Mouse (Mus musculus) neural tube, embryonic 12.5 days (tissue): Measurements from ENCODE around the gene Gpr108. TPM values are rescaled to one million over a fixed set of nuclear protein-coding genes. Genes with fewer than 3 reads are reported as not detected.

Experiments
- ATAC-seq: fragments of 200-750 bp; cut with Nextera tagmentation; 2 replicates; pipeline ENCODE4 v1.8.0; 2017; ENCODE audit warnings: low read depth, mild to moderate bottlenecking, moderate TSS enrichment, moderate library complexity; ENCODE audit not compliant: low FRiP score
- H3K27ac ChIP-seq: fragments of 300-500 bp; sonication (generic); 2 replicates; pipeline ENCODE4 v1.5.1; 2016
- H3K27me3 ChIP-seq: fragments of 300-500 bp; sonication (generic); replicated peaks from 2 replicates; pipeline ENCODE4 v1.6.1; 2016; ENCODE audit warnings: mild to moderate bottlenecking
- H3K36me3 ChIP-seq: fragments of 300-500 bp; sonication (generic); 2 replicates; pipeline ENCODE4 v1.6.1; 2016; ENCODE audit warnings: mild to moderate bottlenecking
- H3K4me1 ChIP-seq: fragments of 300-500 bp; sonication (generic); 2 replicates; pipeline ENCODE4 v1.6.1; 2016
- H3K4me2 ChIP-seq: fragments of 300-500 bp; sonication (generic); replicated peaks from 2 replicates; pipeline ENCODE4 v1.6.1; 2016; ENCODE audit warnings: mild to moderate bottlenecking
- H3K4me3 ChIP-seq: fragments of 300-500 bp; sonication (generic); 2 replicates; pipeline ENCODE4 v1.5.1; 2016
- H3K9ac ChIP-seq: fragments of 300-500 bp; sonication (generic); 2 replicates; pipeline ENCODE4 v1.6.1; 2016; ENCODE audit warnings: mild to moderate bottlenecking
- H3K9me3 ChIP-seq: fragments of 300-500 bp; sonication (generic); 2 replicates; pipeline ENCODE4 v1.6.1; 2016; ENCODE audit warnings: mild to moderate bottlenecking
- WGBS: fragments of 180-500 bp; shearing (Covaris S2); methylation state at CpG from one replicate; pipeline ENCODE4 v1.1.7; 2016; 5-methylcytosine and 5-hydroxymethylcytosine counted together
- polyA plus RNA-seq: library from polyadenylated mRNA; unstranded; fragments of >200 nt; fragmentation: Nextera tagmentation; extraction: Ambion mirVana; gene quantifications from 2 replicates; pipeline ENCODE4 v1.2.1, GENCODE M21; 2016

Gene Gpr108
- polyA plus RNA-seq: 24.2 and 24.3 TPM in 2 replicates

GRCm38 (mm10) chr17:57248201-57248699 is at the start of gene Gpr108:
Gpr108 (minus strand) TSS chr17:57248446.
- Histone ChIP-seq H3K4me2 (peak within 1 kb of the TSS; percentile 93), H3K4me3 (peak within 1 kb of the TSS; percentile 62), H3K27ac (peak within 1 kb of the TSS; percentile 92), H3K27me3 (no peaks in the 10 kb centered on the region), H3K9me3 (no peaks in the 10 kb centered on the region), H3K4me1 (peaks cover 31% of the 10 kb centered on the region), H3K9ac (peak within 1 kb of the TSS; percentile 70), H3K36me3 (peaks cover 7% of the 10 kb centered on the region)
- WGBS: under 1% methylated on average over 12 of the region's 12 CpGs
- ATAC-seq: peak; percentile 64

- WGBS: 90% methylated on average over 12 of the region's 12 CpGs
- Histone ChIP-seq H3K36me3 (no peaks in the 10 kb centered on the region), H3K27ac (no peak overlapping the region), H3K9me3 (no peaks in the 10 kb centered on the region), H3K9ac (no peak overlapping the region), H3K27me3 (no peaks in the 10 kb centered on the region), H3K4me2 (no peak overlapping the region), H3K4me3 (no peak overlapping the region), H3K4me1 (no peaks in the 10 kb centered on the region)
- no peak for ATAC-seq
Observed at GRCm38 (mm10) chr17:57297040-57297439, 48.8 kb upstream of the Gpr108 start.

GRCm38 (mm10) chr17:57295935-57296334 is 47.7 kb upstream of the Gpr108 start:
- Histone ChIP-seq H3K4me2 (no peak overlapping the region), H3K4me3 (no peak overlapping the region), H3K9ac (no peak overlapping the region), H3K9me3 (no peaks in the 10 kb centered on the region), H3K27me3 (no peaks in the 10 kb centered on the region), H3K4me1 (no peaks in the 10 kb centered on the region), H3K27ac (no peak overlapping the region), H3K36me3 (no peaks in the 10 kb centered on the region)
- ATAC-seq: no peak
- 95% methylated on average over 9 of the region's 9 CpGs for WGBS

- H3K4me2 ChIP-seq: no peak overlapping the region
- no peaks in the 10 kb centered on the region for H3K27me3 ChIP-seq
- H3K9ac ChIP-seq: no peak overlapping the region
- H3K9me3 ChIP-seq: no peaks in the 10 kb centered on the region
- ATAC-seq: no peak
- no peak overlapping the region for H3K4me3 ChIP-seq
- H3K36me3 ChIP-seq: no peaks in the 10 kb centered on the region
- H3K4me1 ChIP-seq: no peaks in the 10 kb centered on the region
- H3K27ac ChIP-seq: no peak overlapping the region
- 93% methylated on average over 9 of the region's 9 CpGs for WGBS
Observed at GRCm38 (mm10) chr17:57292968-57293367, 44.7 kb upstream of the Gpr108 start.

- no peaks in the 10 kb centered on the region for H3K27me3 ChIP-seq
- no peak overlapping the region for H3K27ac ChIP-seq
- H3K4me1 ChIP-seq: no peaks in the 10 kb centered on the region
- WGBS: 91% methylated on average over 2 of the region's 2 CpGs
- no peak for ATAC-seq
- H3K36me3 ChIP-seq: no peaks in the 10 kb centered on the region
- H3K9me3 ChIP-seq: no peaks in the 10 kb centered on the region
- no peak overlapping the region for H3K9ac ChIP-seq
- no peak overlapping the region for H3K4me3 ChIP-seq
- H3K4me2 ChIP-seq: no peak overlapping the region
Observed at GRCm38 (mm10) chr17:57292302-57292701, 44.1 kb upstream of the Gpr108 start.

GRCm38 (mm10) chr17:57290671-57291055 is 42.4 kb upstream of the Gpr108 start:
- Histone ChIP-seq H3K9ac (no peak overlapping the region), H3K4me1 (no peaks in the 10 kb centered on the region), H3K4me2 (no peak overlapping the region), H3K36me3 (no peaks in the 10 kb centered on the region), H3K27ac (no peak overlapping the region), H3K4me3 (no peak overlapping the region), H3K9me3 (no peaks in the 10 kb centered on the region), H3K27me3 (no peaks in the 10 kb centered on the region)
- ATAC-seq: no peak
- 89% methylated on average over 7 of the region's 7 CpGs for whole genome bisulfite sequencing

- no peak for ATAC-seq
- H3K27ac ChIP-seq: no peak overlapping the region
- H3K27me3 ChIP-seq: no peaks in the 10 kb centered on the region
- H3K9me3 ChIP-seq: no peaks in the 10 kb centered on the region
- H3K4me2 ChIP-seq: no peak overlapping the region
- H3K9ac ChIP-seq: no peak overlapping the region
- no peaks in the 10 kb centered on the region for H3K36me3 ChIP-seq
- WGBS: 91% methylated on average over 9 of the region's 9 CpGs
- no peak overlapping the region for H3K4me3 ChIP-seq
- H3K4me1 ChIP-seq: no peaks in the 10 kb centered on the region
Observed at GRCm38 (mm10) chr17:57290001-57290670, 41.9 kb upstream of the Gpr108 start.

GRCm38 (mm10) chr17:57289252-57289651 is 41.0 kb upstream of the Gpr108 start:
- ATAC-seq: no peak
- H3K9me3 ChIP-seq: no peaks in the 10 kb centered on the region
- H3K4me1 ChIP-seq: no peaks in the 10 kb centered on the region
- no peaks in the 10 kb centered on the region for H3K36me3 ChIP-seq
- no peak overlapping the region for H3K4me2 ChIP-seq
- H3K4me3 ChIP-seq: no peak overlapping the region
- 88% methylated on average over 5 of the region's 5 CpGs for WGBS
- H3K9ac ChIP-seq: no peak overlapping the region
- no peak overlapping the region for H3K27ac ChIP-seq
- no peaks in the 10 kb centered on the region for H3K27me3 ChIP-seq

GRCm38 (mm10) chr17:57286718-57287355 is 38.6 kb upstream of the Gpr108 start:
- no peak overlapping the region for H3K4me2 ChIP-seq
- H3K27ac ChIP-seq: no peak overlapping the region
- H3K4me1 ChIP-seq: no peaks in the 10 kb centered on the region
- 83% methylated on average over 8 of the region's 8 CpGs for WGBS
- no peak overlapping the region for H3K9ac ChIP-seq
- H3K4me3 ChIP-seq: no peak overlapping the region
- no peak for ATAC-seq
- H3K36me3 ChIP-seq: no peaks in the 10 kb centered on the region
- no peaks in the 10 kb centered on the region for H3K9me3 ChIP-seq
- no peaks in the 10 kb centered on the region for H3K27me3 ChIP-seq

- no peak for ATAC-seq
- 75% methylated on average over 2 of the region's 2 CpGs for WGBS
- no peaks in the 10 kb centered on the region for H3K9me3 ChIP-seq
Observed at GRCm38 (mm10) chr17:57285077-57285476, 36.8 kb upstream of the Gpr108 start.

GRCm38 (mm10) chr17:57283906-57284305 is 35.7 kb upstream of the Gpr108 start:
- H3K36me3 ChIP-seq: no peaks in the 10 kb centered on the region
- no peak overlapping the region for H3K4me2 ChIP-seq
- H3K4me3 ChIP-seq: no peak overlapping the region
- H3K27ac ChIP-seq: no peak overlapping the region
- no peak overlapping the region for H3K9ac ChIP-seq
- 79% methylated on average over 5 of the region's 5 CpGs for WGBS
- H3K4me1 ChIP-seq: no peaks in the 10 kb centered on the region
- 0 out of 2 replicates have a peak, but pooled peaks cover 4% of the 10 kb centered on the region for H3K27me3 ChIP-seq
- no peak for ATAC-seq
- no peaks in the 10 kb centered on the region for H3K9me3 ChIP-seq

More at GRCm38 (mm10) chr17:57285077-57285476, 36.8 kb upstream of the Gpr108 start:
- Histone ChIP-seq H3K4me3 (no peak overlapping the region), H3K4me2 (no peak overlapping the region), H3K27ac (no peak overlapping the region), H3K9ac (no peak overlapping the region), H3K4me1 (no peaks in the 10 kb centered on the region), H3K27me3 (0 out of 2 replicates have a peak, but pooled peaks cover 3% of the 10 kb centered on the region), H3K36me3 (no peaks in the 10 kb centered on the region)

GRCm38 (mm10) chr17:57280411-57280810 is 32.2 kb upstream of the Gpr108 start:
- Histone ChIP-seq H3K9ac (no peak overlapping the region), H3K27ac (no peak overlapping the region), H3K4me3 (no peak overlapping the region), H3K4me2 (no peak overlapping the region), H3K36me3 (no peaks in the 10 kb centered on the region), H3K9me3 (no peaks in the 10 kb centered on the region), H3K4me1 (peaks cover 10% of the 10 kb centered on the region), H3K27me3 (peaks cover 13% of the 10 kb centered on the region)
- no peak for ATAC-seq
- 84% methylated on average over 3 of the region's 3 CpGs for WGBS
